Mouse (Mus musculus) stomach, embryonic 15.5 days (tissue): ENCODE measurements at regions not wholly inside any gene's neighbourhood (a gene's known extent, or its start where the extent isn't known, plus 50 kb on each side); places are given as distances from the start of the nearest gene placed in this dataset.

Source experiments
- ATAC-seq: fragments of 200-750 bp; cut with Nextera tagmentation; 2 replicates; pipeline ENCODE4 v1.8.0; 2017; ENCODE audit warnings: low read depth, moderate number of reproducible peaks, moderate TSS enrichment; ENCODE audit not compliant: insufficient read depth, low FRiP score
- H3K27ac ChIP-seq: fragments of 300-500 bp; sonication (generic); 2 replicates; pipeline ENCODE4 v1.5.1; 2015; ENCODE audit warnings: mild to moderate bottlenecking, inconsistent platforms
- H3K27me3 ChIP-seq: fragments of 300-500 bp; sonication (generic); replicated peaks from 2 replicates; pipeline ENCODE4 v1.6.1; 2015; ENCODE audit warnings: inconsistent platforms
- H3K36me3 ChIP-seq: fragments of 300-500 bp; sonication (generic); 2 replicates; pipeline ENCODE4 v1.6.1; 2015; ENCODE audit warnings: inconsistent platforms
- H3K4me1 ChIP-seq: fragments of 300-500 bp; sonication (generic); 2 replicates; pipeline ENCODE4 v1.6.1; 2015; ENCODE audit warnings: inconsistent platforms
- H3K4me2 ChIP-seq: fragments of 300-500 bp; sonication (generic); 2 replicates; pipeline ENCODE4 v1.6.1; 2015; ENCODE audit warnings: mild to moderate bottlenecking, inconsistent platforms
- H3K4me3 ChIP-seq: fragments of 300-500 bp; sonication (generic); replicated peaks from 2 replicates; pipeline ENCODE4 v1.5.1; 2015; ENCODE audit warnings: inconsistent platforms
- H3K9ac ChIP-seq: fragments of 300-500 bp; sonication (generic); 2 replicates; pipeline ENCODE4 v1.6.1; 2015; ENCODE audit warnings: inconsistent platforms
- H3K9me3 ChIP-seq: fragments of 300-500 bp; sonication (generic); 2 replicates; pipeline ENCODE4 v1.6.1; 2016; ENCODE audit warnings: inconsistent platforms
- WGBS: fragments of 180-500 bp; shearing (Covaris S2); methylation state at CpG from one replicate; pipeline ENCODE4 v1.1.7; 2015; 5-methylcytosine and 5-hydroxymethylcytosine counted together

DNA sequence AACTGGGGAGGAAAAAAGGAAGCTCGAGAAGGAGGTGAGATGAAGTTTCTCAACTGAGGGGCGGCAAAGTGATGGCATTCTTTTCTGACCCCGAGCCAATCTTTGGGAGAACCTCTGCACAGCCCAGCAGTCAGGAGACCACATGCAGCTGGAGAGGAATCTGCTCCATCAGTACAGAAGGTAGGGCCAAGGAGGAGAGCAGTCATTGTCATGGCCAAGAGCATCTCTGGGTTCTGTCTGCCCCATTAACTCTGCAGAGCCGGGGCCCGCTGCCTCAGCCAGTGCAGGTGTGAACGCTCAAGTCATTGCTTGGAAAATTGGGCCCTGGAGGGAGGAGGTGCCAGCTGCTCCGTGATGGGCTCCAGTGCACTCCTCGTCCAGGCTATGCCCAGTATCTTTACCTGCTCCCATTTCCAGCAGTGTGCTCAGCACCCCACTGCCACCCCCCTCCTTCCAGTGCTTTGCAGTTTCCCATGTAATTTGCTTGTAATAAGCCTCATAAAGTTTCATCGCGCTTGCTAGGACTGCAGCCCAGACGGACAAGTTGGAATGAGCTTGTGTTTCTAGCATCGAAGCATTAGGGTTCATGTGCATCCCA lies 162.1 kb downstream of the Brinp2 start:
- Histone ChIP-seq H3K4me2 (no peak overlapping the region), H3K4me1 (no peaks in the 10 kb centered on the region), H3K27me3 (no peaks in the 10 kb centered on the region), H3K36me3 (no peaks in the 10 kb centered on the region), H3K9ac (no peak overlapping the region), H3K4me3 (no peak overlapping the region), H3K27ac (no peak overlapping the region), H3K9me3 (no peaks in the 10 kb centered on the region)
- ATAC-seq = no peak
- 72% methylated on average over 12 of the region's 12 CpGs for WGBS
